Mouse (Mus musculus): ENCODE data around the gene Krba1. TPM values are rescaled to one million over a fixed set of nuclear protein-coding genes. Genes with fewer than 3 reads are reported as not detected.

Krba1 gene
- total RNA-seq (2021), result 10 to 100 TPM; 52.7 to 53.1 TPM
- long read RNA-seq, experiment 1, full-length matches to known transcripts, result 21 of 62 reads
- long read RNA-seq, experiment 1, partial matches to known transcripts, result 9 of 62 reads
- long read RNA-seq, experiment 1, other reads (novel, unspliced or antisense), result 32 of 62 reads
- long read RNA-seq, experiment 2, full-length matches to known transcripts, result 10 of 38 reads
- long read RNA-seq, experiment 2, partial matches to known transcripts, result 2 of 38 reads
- long read RNA-seq, experiment 2, other reads (novel, unspliced or antisense), result 26 of 38 reads

- H3K27ac ChIP-seq, result peak within 1 kb of the TSS; percentile 98
Measured at GRCm38 (mm10) chr6:48395105-48396007, at the start of gene Krba1. Gene Krba1 (plus strand): TSS chr6:48395586.

GRCm38 (mm10) chr6:48358897-48359296, 36.5 kb upstream of the Krba1 start:
- intact Hi-C loops (cut with DNase I), result no loop called here
- H3K4me3 ChIP-seq, result no peak overlapping the region
- DNase-seq (ENCODE audit: extremely low spot score in 1 of 2, low spot score in 2 of 2), result no peak
- H3K27ac ChIP-seq, result no peak overlapping the region
- no peak for TF ChIP-seq CTCF (IDR thresholded peaks at IDR 0.05)

More at GRCm38 (mm10) chr6:48395105-48396007, at the start of gene Krba1:
- DNase-seq (ENCODE audit: extremely low spot score in 1 of 2, low spot score in 2 of 2), result peak; percentile 85
- TF ChIP-seq CTCF (IDR thresholded peaks at IDR 0.05), result no peak
- H3K4me3 ChIP-seq, result peak within 1 kb of the TSS; percentile 97
- intact Hi-C loops (cut with DNase I), result loop anchor here (2.0 to 5.0 kb wide), 4 partner anchors 49 to 308 kb away; partner anchors contain the start of genes Atp6v0e2, Zfp467 and Zfp746

GRCm38 (mm10) chr6:48366322-48366996, 28.9 kb upstream of the Krba1 start:
- TF ChIP-seq CTCF (IDR thresholded peaks at IDR 0.05), result no peak
- H3K27ac ChIP-seq, result no peak overlapping the region

GRCm38 (mm10) chr6:48388221-48388620, 7.2 kb upstream of the Krba1 start:
- TF ChIP-seq CTCF (IDR thresholded peaks at IDR 0.05), result no peak
- intact Hi-C loops (cut with DNase I), result no loop called here

More at GRCm38 (mm10) chr6:48366322-48366996, 28.9 kb upstream of the Krba1 start:
- no peak overlapping the region for H3K4me3 ChIP-seq
- intact Hi-C loops (cut with DNase I), result no loop called here
- DNase-seq (ENCODE audit: extremely low spot score in 1 of 2, low spot score in 2 of 2), result no peak

GRCm38 (mm10) chr6:48393811-48394210, 1.6 kb upstream of the Krba1 start:
- DNase-seq (ENCODE audit: extremely low spot score in 1 of 2, low spot score in 2 of 2), result no peak
- Histone ChIP-seq H3K27ac (no peak overlapping the region), H3K4me3 (no peak overlapping the region)
- TF ChIP-seq CTCF (IDR thresholded peaks at IDR 0.05), result no peak
- intact Hi-C loops (cut with DNase I), result loop anchor here (2.0 kb wide), 1 partner anchor 51 kb away; the partner anchor contains the start of gene Zfp467

More at GRCm38 (mm10) chr6:48388221-48388620, 7.2 kb upstream of the Krba1 start:
- no peak for DNase-seq (ENCODE audit: extremely low spot score in 1 of 2, low spot score in 2 of 2)
- H3K27ac ChIP-seq, result no peak overlapping the region
- no peak overlapping the region for H3K4me3 ChIP-seq

GRCm38 (mm10) chr6:48396008-48396595, 716 bp downstream of the Krba1 start:
- H3K4me3 ChIP-seq, result peak overlapping the region; percentile 97
- no peak for TF ChIP-seq CTCF (IDR thresholded peaks at IDR 0.05)
- intact Hi-C loops (cut with DNase I), result loop anchor here (5.0 kb wide), 3 partner anchors 141 to 309 kb away; partner anchors contain the start of genes Atp6v0e2 and Zfp746
- H3K27ac ChIP-seq, result peak overlapping the region; percentile 98
- DNase-seq (ENCODE audit: extremely low spot score in 1 of 2, low spot score in 2 of 2), result no peak

- peak overlapping the region; percentile 98; the same call in 1 of the 2 replicates for H3K27ac ChIP-seq
- no peak for TF ChIP-seq CTCF (IDR thresholded peaks at IDR 0.05)
- intact Hi-C loops (cut with DNase I), result loop anchor here (5.0 kb wide), 3 partner anchors 141 to 309 kb away; partner anchors contain the start of genes Atp6v0e2 and Zfp746
- no peak for DNase-seq (ENCODE audit: extremely low spot score in 1 of 2, low spot score in 2 of 2)
- H3K4me3 ChIP-seq, result peak overlapping the region; percentile 97; the same call in 1 of the 2 replicates
Measured at GRCm38 (mm10) chr6:48396686-48397085, 1.3 kb downstream of the Krba1 start.

GRCm38 (mm10) chr6:48397336-48397735, 1.9 kb downstream of the Krba1 start:
- Histone ChIP-seq H3K4me3 (no peak overlapping the region; the same call in 1 of the 2 replicates), H3K27ac (peak overlapping the region; percentile 12; the same call in 1 of the 2 replicates)
- peak; percentile 53 for TF ChIP-seq CTCF (IDR thresholded peaks at IDR 0.05)
- no peak for DNase-seq (ENCODE audit: extremely low spot score in 1 of 2, low spot score in 2 of 2)
- intact Hi-C loops (cut with DNase I), result loop anchor here (5.0 kb wide), 3 partner anchors 140 to 310 kb away; partner anchors contain the start of genes Atp6v0e2 and Zfp746

GRCm38 (mm10) chr6:48399906-48400305, 4.5 kb downstream of the Krba1 start:
- intact Hi-C loops (cut with DNase I), result loop anchor here (5.0 kb wide), 3 partner anchors 137 to 313 kb away; partner anchors contain the start of genes Atp6v0e2 and Zfp746
- Histone ChIP-seq H3K27ac (no peak overlapping the region), H3K4me3 (no peak overlapping the region)
- no peak for TF ChIP-seq CTCF (IDR thresholded peaks at IDR 0.05)
- DNase-seq (ENCODE audit: extremely low spot score in 1 of 2, low spot score in 2 of 2), result no peak

- no peak for TF ChIP-seq CTCF (IDR thresholded peaks at IDR 0.05)
- no peak for DNase-seq (ENCODE audit: extremely low spot score in 1 of 2, low spot score in 2 of 2)
- Histone ChIP-seq H3K27ac (no peak overlapping the region), H3K4me3 (no peak overlapping the region)
- intact Hi-C loops (cut with DNase I), result loop anchor here (2.0 kb wide), 1 partner anchor 225 kb away; no protein-coding TSS in a partner anchor
Measured at GRCm38 (mm10) chr6:48404071-48404470, 8.7 kb downstream of the Krba1 start.
